Mouse (Mus musculus) lung, postnatal 36 days (tissue): ENCODE data around the gene Pianp.

ENCODE experiments used
- DNase-seq: peaks from one replicate; pipeline ENCODE4 v3.0.0; 2022; ENCODE audit warnings: mixed read lengths

Gene Pianp

GRCm38 (mm10) chr6:124996551-124997501 lies at the start of gene Pianp:
Pianp (plus strand) TSS chr6:124996694.
- DNase-seq: peak; percentile 78

- DNase-seq: no peak
Measured at GRCm38 (mm10) chr6:124953991-124954715, 42.3 kb upstream of the Pianp start.

DNA sequence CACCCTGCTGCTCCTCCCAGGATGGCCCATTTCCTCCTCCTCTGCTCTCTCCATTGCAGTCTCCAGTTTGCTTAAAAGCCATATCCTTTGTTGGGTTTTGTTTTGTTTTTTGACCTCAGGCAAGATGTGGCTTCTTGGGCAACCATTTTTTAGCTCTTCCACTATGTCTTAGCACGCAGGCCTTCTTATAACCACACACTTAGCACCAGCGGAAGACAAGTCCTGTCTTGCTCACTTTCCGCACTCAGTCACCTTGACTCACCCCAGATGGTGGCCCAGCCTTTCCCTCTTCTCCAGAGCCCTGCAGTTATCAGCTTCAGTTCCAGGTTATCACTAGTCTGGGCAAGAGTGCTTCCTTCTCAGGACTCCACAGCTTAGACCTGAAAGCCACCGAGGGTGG lies 41.3 kb upstream of the Pianp start:
- DNase-seq: no peak

- peak; percentile 41 for DNase-seq
Measured at GRCm38 (mm10) chr6:124958127-124958526, 38.4 kb upstream of the Pianp start.

DNA sequence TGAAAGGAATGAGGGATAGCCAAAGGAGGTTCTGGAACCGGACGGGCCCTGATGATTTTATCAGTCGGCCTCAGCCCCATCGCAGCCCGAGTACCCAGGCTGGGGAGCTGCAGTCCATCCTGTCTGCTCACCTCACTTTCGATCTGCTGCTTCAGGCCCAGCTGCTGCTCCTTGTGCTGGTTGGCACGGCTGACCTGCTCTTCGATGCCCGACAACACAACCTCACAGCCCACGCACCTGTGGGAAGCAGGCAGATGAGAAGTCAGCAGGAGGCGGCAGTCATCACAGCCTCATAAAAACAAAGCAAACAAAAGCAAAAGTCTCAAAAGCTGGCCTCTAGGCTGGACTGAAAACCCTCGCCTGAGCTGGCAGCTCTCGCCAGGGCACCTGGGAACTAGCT lies 36.5 kb upstream of the Pianp start:
- no peak for DNase-seq

GRCm38 (mm10) chr6:124961021-124961420 lies 35.5 kb upstream of the Pianp start:
- no peak for DNase-seq

GRCm38 (mm10) chr6:124964638-124965037 lies 31.9 kb upstream of the Pianp start:
- DNase-seq: no peak

DNA sequence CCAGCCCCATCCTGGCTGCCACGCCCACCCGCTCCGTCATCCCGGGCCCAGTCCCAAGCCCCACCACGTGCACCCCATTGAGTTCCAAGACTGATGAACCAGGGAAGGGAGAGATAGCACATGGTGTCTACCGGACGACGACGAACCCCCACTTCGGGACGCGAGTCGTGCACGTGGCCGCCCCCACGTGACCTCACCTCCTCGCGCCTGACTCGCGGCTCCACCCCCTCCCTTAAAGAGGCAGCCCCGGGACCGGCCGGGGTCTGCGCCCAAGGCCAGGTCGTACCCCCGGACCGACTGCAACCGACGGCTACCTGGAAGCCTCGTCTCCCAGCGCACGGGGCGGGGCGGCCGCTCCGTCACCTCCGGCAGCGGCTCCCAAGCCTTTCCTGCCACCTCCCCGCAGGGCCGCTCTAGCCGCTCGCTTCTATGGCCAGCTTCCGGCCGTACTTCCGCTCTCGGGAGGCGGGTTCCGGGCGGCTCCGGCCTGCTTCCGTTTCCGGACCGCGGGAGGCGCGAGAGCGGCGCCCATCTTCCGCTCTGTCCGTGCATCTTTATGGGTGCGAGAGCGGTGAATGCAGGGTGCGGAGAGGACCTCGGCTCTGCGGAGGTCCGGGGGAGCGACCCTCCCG lies 31.3 kb upstream of the Pianp start, which contains the start of gene Cops7a:
TSS of gene Cops7a (minus strand) at position 451 of the 632 bp plus-strand sequence.
- DNase-seq: peak; percentile 96

DNA sequence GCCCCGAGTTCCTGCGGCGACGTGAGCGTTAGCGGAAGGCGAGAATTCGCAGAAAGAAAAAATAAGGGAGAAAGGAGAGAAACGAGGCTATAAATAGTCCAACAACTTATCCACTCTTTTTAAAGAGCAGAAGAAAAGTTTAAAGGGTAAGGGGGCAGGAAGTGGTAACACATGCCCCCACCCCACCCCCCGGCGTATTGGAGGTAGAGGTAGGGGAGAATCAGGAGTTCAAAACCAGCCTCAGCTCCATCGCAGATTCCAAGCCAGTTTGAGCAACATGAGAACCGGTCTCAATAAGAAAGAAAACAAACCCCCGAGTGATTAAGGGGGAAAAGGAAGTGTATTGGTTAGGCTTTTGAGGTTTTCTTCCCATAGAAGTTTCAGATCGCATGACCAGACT lies 30.7 kb upstream of the Pianp start:
- DNase-seq: no peak

- peak; percentile 33 for DNase-seq
Measured at GRCm38 (mm10) chr6:124966466-124967118, 29.9 kb upstream of the Pianp start.

- DNase-seq: peak; percentile 76
Measured at GRCm38 (mm10) chr6:124967766-124968165, 28.7 kb upstream of the Pianp start.

- no peak for DNase-seq
Measured at GRCm38 (mm10) chr6:124992241-124992640, 4.3 kb upstream of the Pianp start.

DNA sequence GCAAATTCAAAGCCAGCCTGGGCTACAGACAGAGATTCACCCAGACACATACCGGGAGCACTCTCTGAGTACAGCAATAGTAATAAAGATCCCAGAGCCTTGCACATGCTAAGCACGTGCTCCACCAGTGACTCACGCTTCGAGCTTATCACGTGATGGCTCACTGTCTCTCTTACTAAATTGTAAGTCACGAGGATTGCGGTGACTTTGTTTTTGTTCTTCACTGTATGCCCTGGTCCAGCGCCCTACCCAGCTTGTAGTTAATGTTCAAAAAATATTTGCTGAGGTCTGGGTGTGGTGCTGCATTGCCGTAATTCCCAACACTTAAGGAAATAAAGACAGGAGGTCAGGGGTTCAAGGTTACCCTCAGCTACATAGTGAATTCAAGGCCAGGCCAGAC lies 3.1 kb upstream of the Pianp start:
- DNase-seq: peak; percentile 21

DNA sequence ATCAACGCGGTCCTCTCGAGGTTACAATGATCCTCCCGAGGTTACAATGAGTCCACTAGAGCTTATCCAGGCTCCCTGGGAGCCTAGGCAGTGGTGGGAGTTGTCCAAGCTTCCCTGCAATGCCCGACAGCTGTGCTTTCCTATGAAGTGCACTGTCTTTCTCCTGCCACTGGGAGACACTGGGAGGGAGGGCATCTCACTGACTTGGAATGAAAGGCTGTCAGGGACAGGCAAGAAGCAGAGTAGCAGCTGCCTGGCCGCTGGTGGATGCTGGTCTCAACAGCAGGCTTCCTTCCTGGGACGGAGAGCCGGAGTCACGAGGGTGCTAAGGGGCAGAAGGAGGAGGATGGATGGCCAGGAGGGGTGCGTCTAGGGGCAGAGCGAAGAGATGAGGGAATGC lies 2.6 kb upstream of the Pianp start:
- DNase-seq: no peak

- no peak for DNase-seq
Measured at GRCm38 (mm10) chr6:124995246-124995645, 1.2 kb upstream of the Pianp start.

- no peak for DNase-seq
Measured at GRCm38 (mm10) chr6:124995831-124996403, 577 bp upstream of the Pianp start.

DNA sequence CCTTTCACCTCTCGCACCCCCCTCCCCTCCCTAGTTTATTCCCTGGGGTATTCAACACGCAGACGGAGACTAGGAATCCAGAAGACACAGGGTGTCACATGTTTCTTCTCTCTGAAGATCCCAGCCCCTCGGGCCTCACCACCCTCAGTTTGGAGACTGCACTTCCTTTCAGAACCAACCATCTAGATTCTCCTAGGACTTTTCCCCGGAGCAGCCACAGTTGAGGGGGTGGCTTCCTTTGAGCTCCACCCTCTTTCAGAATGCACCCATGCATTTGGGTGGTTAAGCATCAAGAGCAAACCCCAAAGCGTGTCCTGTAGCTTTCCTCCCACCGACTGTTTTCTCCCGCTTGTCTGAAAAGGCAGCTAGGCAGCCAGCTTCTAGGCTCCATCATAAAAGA lies 1.6 kb downstream of the Pianp start:
- DNase-seq: no peak

GRCm38 (mm10) chr6:124999091-124999490 lies 2.6 kb downstream of the Pianp start:
- DNase-seq: no peak

DNA sequence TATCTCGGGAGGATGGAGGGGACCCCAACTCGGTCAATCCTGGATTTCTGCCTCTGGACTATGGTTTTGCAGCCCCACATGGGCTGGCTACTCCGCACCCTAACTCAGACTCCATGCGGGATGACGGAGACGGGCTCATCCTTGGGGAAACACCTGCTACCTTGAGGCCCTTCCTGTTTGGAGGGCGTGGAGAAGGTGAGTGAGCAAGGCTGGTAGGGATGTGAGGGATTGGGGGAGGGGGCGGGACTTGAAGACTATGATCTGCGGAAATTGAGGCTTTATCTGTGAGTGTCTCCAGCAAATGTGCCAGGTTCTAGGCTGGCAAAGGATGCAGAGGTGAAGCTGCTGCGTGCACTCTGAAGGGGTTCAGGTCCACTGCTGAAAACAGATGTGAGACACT lies 3.1 kb downstream of the Pianp start:
- DNase-seq: no peak

DNA sequence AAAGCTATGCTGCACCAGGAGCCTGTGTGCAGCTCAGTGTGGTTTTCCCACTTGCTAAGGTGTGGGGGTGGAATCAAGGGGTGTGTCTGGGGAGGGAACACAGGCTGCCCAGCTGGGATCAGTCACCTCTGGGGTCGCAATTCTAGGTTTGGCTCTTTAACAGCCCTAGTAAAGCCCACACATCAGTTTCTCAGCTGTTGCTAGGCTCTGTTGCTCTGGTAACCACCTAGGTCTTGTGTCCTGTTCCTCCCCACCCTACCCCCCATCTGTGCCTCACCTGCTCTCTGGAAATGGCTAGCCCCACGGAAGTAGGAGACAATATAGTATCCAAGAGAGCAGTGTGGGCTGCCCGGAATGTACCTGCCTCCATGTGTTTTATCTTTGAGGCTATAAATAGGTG lies 7.2 kb downstream of the Pianp start:
- no peak for DNase-seq

GRCm38 (mm10) chr6:125005086-125005485 lies 8.6 kb downstream of the Pianp start:
- DNase-seq: no peak

DNA sequence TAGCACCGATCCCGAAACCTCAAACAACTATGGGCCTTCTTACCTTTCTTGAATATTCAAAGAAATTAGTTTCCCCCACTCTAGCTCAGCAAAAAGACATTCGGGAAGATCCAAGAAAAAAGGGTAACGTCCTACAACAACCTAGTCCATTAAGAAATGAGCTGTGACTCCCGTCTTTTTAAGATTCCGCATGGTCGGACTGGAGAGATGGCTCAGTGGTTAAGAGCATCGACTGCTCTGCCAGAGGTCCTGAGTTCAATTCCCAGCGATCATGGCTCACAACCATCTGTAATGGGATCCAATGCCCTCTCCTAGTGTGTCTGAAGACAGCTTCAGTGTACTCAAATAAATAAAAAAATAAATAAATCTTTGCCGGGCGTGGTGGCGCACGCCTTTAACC lies 11.6 kb downstream of the Pianp start:
- DNase-seq: no peak
